Mouse (Mus musculus): ENCODE results near the gene Itpr2. TPM values are rescaled to one million over a fixed set of nuclear protein-coding genes. Genes with fewer than 3 reads are reported as not detected.

Itpr2 gene
- polyA plus RNA-seq, 1 experiment from 2014 or later = 32.4 TPM

- no peak overlapping the region for H3K9ac ChIP-seq
- peaks cover 12% of the 10 kb centered on the region for H3K36me3 ChIP-seq
- peak overlapping the region; percentile 74; the same call in 1 of the 2 replicates for H3K27ac ChIP-seq (ENCODE audit: poor library complexity, severe bottlenecking)
- no peak for ATAC-seq (ENCODE audit: insufficient number of reproducible peaks, low FRiP score)
- H3K27me3 ChIP-seq (replicated peaks) = no peaks in the 10 kb centered on the region
- H3K4me3 ChIP-seq = no peak overlapping the region
- peaks cover 21% of the 10 kb centered on the region for H3K4me1 ChIP-seq (replicated peaks)
- WGBS = 50% methylated on average over 8 of the region's 8 CpGs
- no peak overlapping the region for H3K4me2 ChIP-seq
- no peaks in the 10 kb centered on the region for H3K9me3 ChIP-seq (replicated peaks)
Measured at GRCm38 (mm10) chr6:146222403-146223063, 279.5 kb downstream of the Itpr2 start.

- Histone ChIP-seq H3K27ac (ENCODE audit: poor library complexity, severe bottlenecking) (peak overlapping the region; percentile 74), H3K9ac (no peak overlapping the region)
Measured at GRCm38 (mm10) chr6:146221371-146222336, 280.4 kb downstream of the Itpr2 start.

GRCm38 (mm10) chr6:146220071-146220470 is 282.0 kb downstream of the Itpr2 start:
- Histone ChIP-seq H3K9me3 (replicated peaks) (no peaks in the 10 kb centered on the region), H3K36me3 (peaks cover 11% of the 10 kb centered on the region), H3K9ac (no peak overlapping the region), H3K4me1 (replicated peaks) (peaks cover 21% of the 10 kb centered on the region), H3K4me2 (no peak overlapping the region), H3K4me3 (no peak overlapping the region), H3K27me3 (replicated peaks) (no peaks in the 10 kb centered on the region), H3K27ac (ENCODE audit: poor library complexity, severe bottlenecking) (no peak overlapping the region)
- WGBS = 75% methylated on average over 5 of the region's 5 CpGs
- no peak for ATAC-seq (ENCODE audit: insufficient number of reproducible peaks, low FRiP score)

More at GRCm38 (mm10) chr6:146221371-146222336, 280.4 kb downstream of the Itpr2 start:
- Histone ChIP-seq H3K36me3 (peaks cover 8% of the 10 kb centered on the region), H3K4me2 (peak overlapping the region; percentile 35), H3K9me3 (replicated peaks) (no peaks in the 10 kb centered on the region), H3K27me3 (replicated peaks) (no peaks in the 10 kb centered on the region), H3K4me3 (no peak overlapping the region), H3K4me1 (replicated peaks) (peaks cover 21% of the 10 kb centered on the region)
- peak; percentile 89 for ATAC-seq (ENCODE audit: insufficient number of reproducible peaks, low FRiP score)
- 40% methylated on average over 23 of the region's 23 CpGs for WGBS

- Histone ChIP-seq H3K9me3 (replicated peaks) (no peaks in the 10 kb centered on the region), H3K27ac (ENCODE audit: poor library complexity, severe bottlenecking) (no peak overlapping the region), H3K4me1 (replicated peaks) (peaks cover 21% of the 10 kb centered on the region), H3K27me3 (replicated peaks) (no peaks in the 10 kb centered on the region), H3K4me3 (no peak overlapping the region), H3K9ac (no peak overlapping the region), H3K4me2 (no peak overlapping the region), H3K36me3 (peaks cover 14% of the 10 kb centered on the region)
- ATAC-seq (ENCODE audit: insufficient number of reproducible peaks, low FRiP score) = no peak
- WGBS = 86% methylated on average over 12 of the region's 12 CpGs
Measured at GRCm38 (mm10) chr6:146219534-146219933, 282.5 kb downstream of the Itpr2 start.

GRCm38 (mm10) chr6:146215302-146215701 is 286.7 kb downstream of the Itpr2 start:
- WGBS = 67% methylated on average over 2 of the region's 2 CpGs
- Histone ChIP-seq H3K4me3 (no peak overlapping the region), H3K36me3 (peaks cover 16% of the 10 kb centered on the region), H3K9ac (no peak overlapping the region), H3K27me3 (replicated peaks) (no peaks in the 10 kb centered on the region), H3K4me1 (replicated peaks) (peaks cover 3% of the 10 kb centered on the region; the same call in 1 of the 2 replicates), H3K27ac (ENCODE audit: poor library complexity, severe bottlenecking) (no peak overlapping the region), H3K4me2 (no peak overlapping the region), H3K9me3 (replicated peaks) (no peaks in the 10 kb centered on the region)
- ATAC-seq (ENCODE audit: insufficient number of reproducible peaks, low FRiP score) = no peak

GRCm38 (mm10) chr6:146212339-146212738 is 289.7 kb downstream of the Itpr2 start:
- H3K9me3 ChIP-seq (replicated peaks) = no peaks in the 10 kb centered on the region
- no peak for ATAC-seq (ENCODE audit: insufficient number of reproducible peaks, low FRiP score)
- WGBS = 96% methylated on average over 3 of the region's 3 CpGs
- no peak overlapping the region for H3K27ac ChIP-seq (ENCODE audit: poor library complexity, severe bottlenecking)
- no peak overlapping the region for H3K4me2 ChIP-seq
- H3K27me3 ChIP-seq (replicated peaks) = no peaks in the 10 kb centered on the region
- H3K4me1 ChIP-seq (replicated peaks) = peaks cover 6% of the 10 kb centered on the region
- H3K36me3 ChIP-seq = peaks cover 15% of the 10 kb centered on the region; the same call in 1 of the 2 replicates
- no peak overlapping the region for H3K4me3 ChIP-seq
- H3K9ac ChIP-seq = no peak overlapping the region

- H3K4me3 ChIP-seq = no peak overlapping the region
- no peak overlapping the region for H3K27ac ChIP-seq (ENCODE audit: poor library complexity, severe bottlenecking)
- H3K9me3 ChIP-seq (replicated peaks) = no peaks in the 10 kb centered on the region
- H3K9ac ChIP-seq = no peak overlapping the region
- peaks cover 12% of the 10 kb centered on the region; the same call in 1 of the 2 replicates for H3K36me3 ChIP-seq
- H3K4me2 ChIP-seq = no peak overlapping the region
- 84% methylated on average over 6 of the region's 6 CpGs for WGBS
- no peak for ATAC-seq (ENCODE audit: insufficient number of reproducible peaks, low FRiP score)
- H3K27me3 ChIP-seq (replicated peaks) = no peaks in the 10 kb centered on the region
- H3K4me1 ChIP-seq (replicated peaks) = peaks cover 6% of the 10 kb centered on the region
Measured at GRCm38 (mm10) chr6:146211233-146211632, 290.8 kb downstream of the Itpr2 start.

- H3K9ac ChIP-seq = no peak overlapping the region
- H3K27ac ChIP-seq (ENCODE audit: poor library complexity, severe bottlenecking) = 0 out of 2 replicates have a peak overlapping the region, but pooled peaks have one; percentile 11
- no peaks in the 10 kb centered on the region for H3K9me3 ChIP-seq (replicated peaks)
- H3K36me3 ChIP-seq = peaks cover 11% of the 10 kb centered on the region; the same call in 1 of the 2 replicates
- no peak overlapping the region for H3K4me3 ChIP-seq
- WGBS = 49% methylated on average over 6 of the region's 6 CpGs
- H3K4me1 ChIP-seq (replicated peaks) = peaks cover 6% of the 10 kb centered on the region
- no peak overlapping the region for H3K4me2 ChIP-seq
- H3K27me3 ChIP-seq (replicated peaks) = no peaks in the 10 kb centered on the region
- peak; percentile 69; the same call in 1 of the 2 replicates for ATAC-seq (ENCODE audit: insufficient number of reproducible peaks, low FRiP score)
Measured at GRCm38 (mm10) chr6:146208983-146209382, 293.0 kb downstream of the Itpr2 start.

- Histone ChIP-seq H3K4me3 (no peak overlapping the region), H3K9me3 (replicated peaks) (no peaks in the 10 kb centered on the region), H3K27me3 (replicated peaks) (no peaks in the 10 kb centered on the region), H3K4me1 (replicated peaks) (peaks cover 6% of the 10 kb centered on the region), H3K9ac (no peak overlapping the region), H3K36me3 (peaks cover 8% of the 10 kb centered on the region; the same call in 1 of the 2 replicates), H3K4me2 (no peak overlapping the region), H3K27ac (ENCODE audit: poor library complexity, severe bottlenecking) (no peak overlapping the region)
- no peak for ATAC-seq (ENCODE audit: insufficient number of reproducible peaks, low FRiP score)
- 71% methylated on average over 10 of the region's 10 CpGs for WGBS
Measured at GRCm38 (mm10) chr6:146207204-146207959, 294.6 kb downstream of the Itpr2 start.

GRCm38 (mm10) chr6:146205136-146205535 is 296.9 kb downstream of the Itpr2 start:
- 40% methylated on average over 2 of the region's 2 CpGs for WGBS
- no peak overlapping the region for H3K4me2 ChIP-seq
- ATAC-seq (ENCODE audit: insufficient number of reproducible peaks, low FRiP score) = no peak
- no peaks in the 10 kb centered on the region for H3K27me3 ChIP-seq (replicated peaks)
- H3K27ac ChIP-seq (ENCODE audit: poor library complexity, severe bottlenecking) = no peak overlapping the region
- H3K9ac ChIP-seq = no peak overlapping the region
- H3K4me1 ChIP-seq (replicated peaks) = peaks cover 2% of the 10 kb centered on the region; the same call in 1 of the 2 replicates
- H3K9me3 ChIP-seq (replicated peaks) = no peaks in the 10 kb centered on the region
- peaks cover 5% of the 10 kb centered on the region; the same call in 1 of the 2 replicates for H3K36me3 ChIP-seq
- H3K4me3 ChIP-seq = no peak overlapping the region

Measured in heart, embryonic 12.5 days (tissue).